Mouse (Mus musculus): ENCODE results near the gene Sfxn2. TPM values are rescaled to one million over a fixed set of nuclear protein-coding genes. Genes with fewer than 3 reads are reported as not detected.
"Not testable (repeated sequence)": the region's sequence is repeated elsewhere in the genome, so short reads cannot be mapped to it uniquely, and the experiment has no call there.

The Sfxn2 gene
- polyA plus RNA-seq, 1 experiment from 2014 or later, result 13.7 TPM

- no peak overlapping the region for H3K4me3 ChIP-seq
- peak; percentile 66 for ATAC-seq (replicated peaks)
- no peaks in the 10 kb centered on the region for H3K9me3 ChIP-seq
- H3K4me2 ChIP-seq (replicated peaks), result no peak overlapping the region
- 50% methylated on average over 11 of the region's 11 CpGs for WGBS
- peaks cover 60% of the 10 kb centered on the region for H3K36me3 ChIP-seq
- H3K4me1 ChIP-seq, result peaks cover 12% of the 10 kb centered on the region
- no peaks in the 10 kb centered on the region for H3K27me3 ChIP-seq
- H3K9ac ChIP-seq (replicated peaks), result no peak overlapping the region
- peak overlapping the region; percentile 70 for H3K27ac ChIP-seq (replicated peaks)
Observed at GRCm38 (mm10) chr19:46553541-46553955, 19.6 kb upstream of the Sfxn2 start.

- Histone ChIP-seq H3K27me3 (no peaks in the 10 kb centered on the region), H3K9me3 (no peaks in the 10 kb centered on the region), H3K4me2 (replicated peaks) (no peak overlapping the region), H3K4me3 (no peak overlapping the region), H3K4me1 (peaks cover 16% of the 10 kb centered on the region), H3K27ac (replicated peaks) (no peak overlapping the region), H3K36me3 (peaks cover 33% of the 10 kb centered on the region), H3K9ac (replicated peaks) (no peak overlapping the region)
- WGBS, result 82% methylated on average over 8 of the region's 8 CpGs
- no peak for ATAC-seq (replicated peaks)
Observed at GRCm38 (mm10) chr19:46558009-46558408, 15.2 kb upstream of the Sfxn2 start.

- H3K27ac ChIP-seq (replicated peaks), result no peak overlapping the region
- H3K27me3 ChIP-seq, result no peaks in the 10 kb centered on the region
- H3K36me3 ChIP-seq, result peaks cover 33% of the 10 kb centered on the region
- H3K4me2 ChIP-seq (replicated peaks), result no peak overlapping the region
- 74% methylated on average over 12 of the region's 12 CpGs for WGBS
- no peaks in the 10 kb centered on the region for H3K9me3 ChIP-seq
- no peak for ATAC-seq (replicated peaks)
- peaks cover 9% of the 10 kb centered on the region for H3K4me1 ChIP-seq
- H3K4me3 ChIP-seq, result no peak overlapping the region
- H3K9ac ChIP-seq (replicated peaks), result no peak overlapping the region
Observed at GRCm38 (mm10) chr19:46558631-46559030, 14.5 kb upstream of the Sfxn2 start.

- H3K9ac ChIP-seq (replicated peaks), result no peak overlapping the region
- ATAC-seq (replicated peaks), result 0 out of 2 replicates have a peak, but pooled peaks have one; percentile 46
- H3K36me3 ChIP-seq, result peaks cover 10% of the 10 kb centered on the region
- no peak overlapping the region for H3K4me3 ChIP-seq
- H3K27me3 ChIP-seq, result no peaks in the 10 kb centered on the region
- H3K27ac ChIP-seq (replicated peaks), result peak overlapping the region; percentile 32; the same call in 1 of the 2 replicates
- H3K4me1 ChIP-seq, result peaks cover 4% of the 10 kb centered on the region
- no peak overlapping the region for H3K4me2 ChIP-seq (replicated peaks)
- WGBS, result 24% methylated on average over 1 of the region's 1 CpGs
- H3K9me3 ChIP-seq, result no peaks in the 10 kb centered on the region
Observed at GRCm38 (mm10) chr19:46562132-46562531, 11.0 kb upstream of the Sfxn2 start.

GRCm38 (mm10) chr19:46562581-46563515 lies 10.3 kb upstream of the Sfxn2 start:
- H3K4me1 ChIP-seq, result peaks cover 4% of the 10 kb centered on the region
- no peak overlapping the region for H3K9ac ChIP-seq (replicated peaks)
- peaks cover 7% of the 10 kb centered on the region for H3K36me3 ChIP-seq
- ATAC-seq (replicated peaks), result no peak
- H3K27me3 ChIP-seq, result no peaks in the 10 kb centered on the region
- 82% methylated on average over 14 of the region's 14 CpGs for WGBS
- no peak overlapping the region for H3K4me2 ChIP-seq (replicated peaks)
- H3K27ac ChIP-seq (replicated peaks), result peak overlapping the region; percentile 32; the same call in 1 of the 2 replicates
- no peaks in the 10 kb centered on the region for H3K9me3 ChIP-seq
- no peak overlapping the region for H3K4me3 ChIP-seq

- Histone ChIP-seq H3K36me3 (peaks cover 3% of the 10 kb centered on the region; the same call in 1 of the 2 replicates), H3K27me3 (no peaks in the 10 kb centered on the region), H3K4me1 (peaks cover 4% of the 10 kb centered on the region), H3K4me3 (no peak overlapping the region), H3K9me3 (no peaks in the 10 kb centered on the region), H3K9ac (replicated peaks) (no peak overlapping the region), H3K4me2 (replicated peaks) (no peak overlapping the region), H3K27ac (replicated peaks) (no peak overlapping the region)
- WGBS, result 88% methylated on average over 4 of the region's 4 CpGs
- no peak for ATAC-seq (replicated peaks)
Observed at GRCm38 (mm10) chr19:46563603-46564002, 9.6 kb upstream of the Sfxn2 start.

GRCm38 (mm10) chr19:46564043-46564462 lies 9.1 kb upstream of the Sfxn2 start:
- peaks cover 3% of the 10 kb centered on the region; the same call in 1 of the 2 replicates for H3K36me3 ChIP-seq
- ATAC-seq (replicated peaks), result no peak
- no peak overlapping the region for H3K9ac ChIP-seq (replicated peaks)
- H3K9me3 ChIP-seq, result no peaks in the 10 kb centered on the region
- no peak overlapping the region for H3K4me3 ChIP-seq
- no peaks in the 10 kb centered on the region for H3K27me3 ChIP-seq
- peaks cover 4% of the 10 kb centered on the region for H3K4me1 ChIP-seq
- WGBS, result 66% methylated on average over 14 of the region's 14 CpGs
- no peak overlapping the region for H3K4me2 ChIP-seq (replicated peaks)
- no peak overlapping the region for H3K27ac ChIP-seq (replicated peaks)

- H3K9ac ChIP-seq (replicated peaks), result peak overlapping the region; percentile 77; the same call in 1 of the 2 replicates
- not testable (repeated sequence) for ATAC-seq (replicated peaks); H3K36me3 ChIP-seq; H3K27me3 ChIP-seq; H3K9me3 ChIP-seq
- H3K4me2 ChIP-seq (replicated peaks), result peak overlapping the region; percentile 70
- peaks cover 25% of the 10 kb centered on the region for H3K4me1 ChIP-seq
- 81% methylated on average over 3 of the region's 3 CpGs for WGBS
- 0 out of 2 replicates have a peak overlapping the region, but pooled peaks have one; percentile 81 for H3K27ac ChIP-seq (replicated peaks)
- H3K4me3 ChIP-seq, result peak overlapping the region; percentile 65
Observed at GRCm38 (mm10) chr19:46571211-46571877, 1.8 kb upstream of the Sfxn2 start.

GRCm38 (mm10) chr19:46571878-46572244 lies 1.3 kb upstream of the Sfxn2 start:
- H3K9ac ChIP-seq (replicated peaks), result peak overlapping the region; percentile 77
- H3K4me1 ChIP-seq, result peaks cover 25% of the 10 kb centered on the region
- H3K36me3 ChIP-seq, result peaks cover 3% of the 10 kb centered on the region; the same call in 1 of the 2 replicates
- 14% methylated on average over 10 of the region's 10 CpGs for WGBS
- H3K27ac ChIP-seq (replicated peaks), result peak overlapping the region; percentile 81
- H3K27me3 ChIP-seq, result no peaks in the 10 kb centered on the region
- H3K9me3 ChIP-seq, result no peaks in the 10 kb centered on the region
- H3K4me2 ChIP-seq (replicated peaks), result peak overlapping the region; percentile 70
- no peak for ATAC-seq (replicated peaks)
- H3K4me3 ChIP-seq, result peak overlapping the region; percentile 65

- no peaks in the 10 kb centered on the region for H3K9me3 ChIP-seq
- peak overlapping the region; percentile 77 for H3K9ac ChIP-seq (replicated peaks)
- H3K4me1 ChIP-seq, result peaks cover 25% of the 10 kb centered on the region
- H3K4me2 ChIP-seq (replicated peaks), result peak overlapping the region; percentile 70
- H3K27me3 ChIP-seq, result no peaks in the 10 kb centered on the region
- H3K27ac ChIP-seq (replicated peaks), result peak overlapping the region; percentile 81
- under 1% methylated on average over 17 of the region's 17 CpGs for WGBS
- ATAC-seq (replicated peaks), result peak; percentile 57; the same call in 1 of the 2 replicates
- peak overlapping the region; percentile 65 for H3K4me3 ChIP-seq
- peaks cover 2% of the 10 kb centered on the region; the same call in 1 of the 2 replicates for H3K36me3 ChIP-seq
Observed at GRCm38 (mm10) chr19:46572548-46572947, 617 bp upstream of the Sfxn2 start.

GRCm38 (mm10) chr19:46573990-46574389 lies 825 bp downstream of the Sfxn2 start:
- no peaks in the 10 kb centered on the region for H3K9me3 ChIP-seq
- no peak for ATAC-seq (replicated peaks)
- H3K27me3 ChIP-seq, result no peaks in the 10 kb centered on the region
- H3K27ac ChIP-seq (replicated peaks), result no peak overlapping the region
- H3K4me2 ChIP-seq (replicated peaks), result peak overlapping the region; percentile 66
- H3K36me3 ChIP-seq, result no peaks in the 10 kb centered on the region
- H3K4me1 ChIP-seq, result peaks cover 25% of the 10 kb centered on the region
- H3K4me3 ChIP-seq, result peak overlapping the region; percentile 65
- peak overlapping the region; percentile 77; the same call in 1 of the 2 replicates for H3K9ac ChIP-seq (replicated peaks)
- 52% methylated on average over 6 of the region's 6 CpGs for WGBS

- no peak overlapping the region for H3K9ac ChIP-seq (replicated peaks)
- H3K36me3 ChIP-seq, result no peaks in the 10 kb centered on the region
- H3K27me3 ChIP-seq, result no peaks in the 10 kb centered on the region
- 82% methylated on average over 4 of the region's 4 CpGs for WGBS
- H3K9me3 ChIP-seq, result no peaks in the 10 kb centered on the region
- H3K4me2 ChIP-seq (replicated peaks), result no peak overlapping the region
- no peak overlapping the region for H3K27ac ChIP-seq (replicated peaks)
- no peak for ATAC-seq (replicated peaks)
- peaks cover 25% of the 10 kb centered on the region for H3K4me1 ChIP-seq
- no peak overlapping the region for H3K4me3 ChIP-seq
Observed at GRCm38 (mm10) chr19:46575196-46575595, 2.0 kb downstream of the Sfxn2 start.
